Mouse (Mus musculus): Measurements from ENCODE around the gene Gpr89. TPM values are rescaled to one million over a fixed set of nuclear protein-coding genes. Genes with fewer than 3 reads are reported as not detected.

Gpr89 gene
- polyA plus RNA-seq, 1 experiment from 2014 or later = 41.6 TPM

DNA sequence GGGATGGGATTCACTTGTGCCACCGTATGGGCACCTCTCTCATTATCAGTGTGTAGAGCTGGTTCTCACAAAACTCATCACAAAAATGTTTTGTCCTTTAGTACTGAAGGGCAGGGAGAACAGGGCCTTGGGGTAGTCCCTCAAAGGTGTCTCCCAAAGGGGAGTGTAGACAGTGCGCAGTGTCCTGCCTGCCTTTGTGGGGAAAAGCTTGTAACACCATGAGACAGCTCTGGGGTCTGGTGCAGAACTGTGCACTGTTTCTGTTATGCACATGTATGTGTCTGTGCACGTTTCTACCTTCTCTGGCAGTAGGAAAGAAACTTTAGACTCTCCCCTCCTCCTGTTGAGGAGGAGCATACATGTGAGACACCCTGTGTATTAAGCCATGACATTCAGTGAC is 37.3 kb downstream of the Gpr89 start:
- ATAC-seq (replicated peaks; ENCODE audit: insufficient number of reproducible peaks, low FRiP score, low TSS enrichment, low read depth) (no peak), DNase-seq (ENCODE audit: low spot score) (no peak)
- WGBS = 91% methylated on average over 3 of the region's 3 CpGs
- Histone ChIP-seq H3K27ac (replicated peaks; ENCODE audit: low read depth, low read length) (no peak overlapping the region), H3K4me3 (ENCODE audit: low read depth, low read length) (no peak overlapping the region), H3K27me3 (ENCODE audit: control insufficient read depth, insufficient read depth, low read length) (no peaks in the 10 kb centered on the region), H3K9me3 (replicated peaks; ENCODE audit: control insufficient read depth, low read length) (no peaks in the 10 kb centered on the region), H3K36me3 (replicated peaks; ENCODE audit: control insufficient read depth, insufficient read depth, low read depth, low read length) (no peaks in the 10 kb centered on the region; the same call in 1 of the 2 replicates), H3K4me1 (ENCODE audit: control insufficient read depth, insufficient read depth, low read length) (no peaks in the 10 kb centered on the region), H3K9ac (replicated peaks; ENCODE audit: low read length) (no peak overlapping the region), H3K4me2 (ENCODE audit: low read depth, low read length) (no peak overlapping the region)

DNA sequence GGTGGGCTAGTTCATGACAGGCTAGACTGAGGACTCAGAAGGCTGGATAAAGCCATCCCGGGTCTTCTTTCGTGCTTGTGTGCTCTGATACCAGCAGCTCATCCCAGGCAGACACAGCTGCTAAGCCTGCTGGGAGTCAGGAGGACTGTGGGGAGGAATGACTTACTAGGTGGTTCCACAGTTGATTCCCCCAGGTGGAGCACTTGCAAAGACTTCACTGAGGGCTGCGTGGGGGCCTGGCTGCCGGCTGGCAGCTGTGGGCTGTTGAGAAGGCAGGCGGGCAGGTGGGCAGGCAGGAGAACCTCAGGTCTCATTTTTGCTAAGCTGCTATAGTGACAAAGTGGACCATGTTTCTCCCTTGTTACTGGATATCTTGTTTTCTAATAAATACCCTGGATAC is 44.6 kb downstream of the Gpr89 start:
- ATAC-seq (replicated peaks; ENCODE audit: insufficient number of reproducible peaks, low FRiP score, low TSS enrichment, low read depth) = no peak
- Histone ChIP-seq H3K4me2 (ENCODE audit: low read depth, low read length) (no peak overlapping the region), H3K27me3 (ENCODE audit: control insufficient read depth, insufficient read depth, low read length) (no peaks in the 10 kb centered on the region), H3K9ac (replicated peaks; ENCODE audit: low read length) (no peak overlapping the region), H3K9me3 (replicated peaks; ENCODE audit: control insufficient read depth, low read length) (no peaks in the 10 kb centered on the region), H3K4me3 (ENCODE audit: low read depth, low read length) (no peak overlapping the region), H3K36me3 (replicated peaks; ENCODE audit: control insufficient read depth, insufficient read depth, low read depth, low read length) (no peaks in the 10 kb centered on the region), H3K27ac (replicated peaks; ENCODE audit: low read depth, low read length) (no peak overlapping the region), H3K4me1 (ENCODE audit: control insufficient read depth, insufficient read depth, low read length) (no peaks in the 10 kb centered on the region)
- 92% methylated on average over 5 of the region's 5 CpGs for WGBS
- DNase-seq (ENCODE audit: low spot score) = no peak

- H3K4me2 ChIP-seq (ENCODE audit: low read depth, low read length) = no peak overlapping the region
- ATAC-seq (replicated peaks; ENCODE audit: insufficient number of reproducible peaks, low FRiP score, low TSS enrichment, low read depth) (no peak), DNase-seq (ENCODE audit: low spot score) (no peak)
- WGBS = 69% methylated on average over 3 of the region's 3 CpGs
- H3K4me3 ChIP-seq (ENCODE audit: low read depth, low read length) = no peak overlapping the region
- H3K27me3 ChIP-seq (ENCODE audit: control insufficient read depth, insufficient read depth, low read length) = no peaks in the 10 kb centered on the region
- H3K27ac ChIP-seq (replicated peaks; ENCODE audit: low read depth, low read length) = no peak overlapping the region
- H3K9me3 ChIP-seq (replicated peaks; ENCODE audit: control insufficient read depth, low read length) = no peaks in the 10 kb centered on the region
- no peaks in the 10 kb centered on the region for H3K36me3 ChIP-seq (replicated peaks; ENCODE audit: control insufficient read depth, insufficient read depth, low read depth, low read length)
- no peaks in the 10 kb centered on the region for H3K4me1 ChIP-seq (ENCODE audit: control insufficient read depth, insufficient read depth, low read length)
- H3K9ac ChIP-seq (replicated peaks; ENCODE audit: low read length) = no peak overlapping the region
Observed at GRCm38 (mm10) chr3:96855833-96856232, 49.3 kb downstream of the Gpr89 start.

DNA sequence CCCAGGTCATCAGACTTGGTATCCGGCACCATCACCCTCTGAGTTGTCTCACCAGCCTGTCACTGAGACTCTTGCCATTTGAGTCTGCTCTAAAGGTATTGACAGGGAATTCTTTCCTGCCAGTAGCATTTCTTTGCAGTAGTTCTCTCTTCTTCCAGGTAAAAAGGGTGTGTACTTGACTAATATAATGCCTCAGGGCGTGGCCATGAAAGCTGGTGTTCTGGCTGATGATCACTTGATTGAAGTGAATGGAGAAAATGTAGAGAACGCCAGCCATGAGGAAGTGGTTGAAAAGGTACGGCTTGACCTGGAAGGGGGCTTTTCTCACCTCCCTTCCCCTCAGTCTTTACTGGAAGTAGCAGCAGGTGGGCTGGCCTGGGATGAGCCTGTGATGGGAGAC is 50.8 kb downstream of the Gpr89 start:
- H3K27me3 ChIP-seq (ENCODE audit: control insufficient read depth, insufficient read depth, low read length) = no peaks in the 10 kb centered on the region
- 89% methylated on average over 4 of the region's 4 CpGs for whole genome bisulfite sequencing
- no peaks in the 10 kb centered on the region for H3K9me3 ChIP-seq (replicated peaks; ENCODE audit: control insufficient read depth, low read length)
- DNase-seq (ENCODE audit: low spot score) = no peak
- H3K27ac ChIP-seq (replicated peaks; ENCODE audit: low read depth, low read length) = no peak overlapping the region
- H3K4me1 ChIP-seq (ENCODE audit: control insufficient read depth, insufficient read depth, low read length) = no peaks in the 10 kb centered on the region
- H3K9ac ChIP-seq (replicated peaks; ENCODE audit: low read length) = no peak overlapping the region
- no peak overlapping the region for H3K4me3 ChIP-seq (ENCODE audit: low read depth, low read length)
- H3K4me2 ChIP-seq (ENCODE audit: low read depth, low read length) = no peak overlapping the region
- no peak for ATAC-seq (replicated peaks; ENCODE audit: insufficient number of reproducible peaks, low FRiP score, low TSS enrichment, low read depth)
- H3K36me3 ChIP-seq (replicated peaks; ENCODE audit: control insufficient read depth, insufficient read depth, low read depth, low read length) = no peaks in the 10 kb centered on the region

DNA sequence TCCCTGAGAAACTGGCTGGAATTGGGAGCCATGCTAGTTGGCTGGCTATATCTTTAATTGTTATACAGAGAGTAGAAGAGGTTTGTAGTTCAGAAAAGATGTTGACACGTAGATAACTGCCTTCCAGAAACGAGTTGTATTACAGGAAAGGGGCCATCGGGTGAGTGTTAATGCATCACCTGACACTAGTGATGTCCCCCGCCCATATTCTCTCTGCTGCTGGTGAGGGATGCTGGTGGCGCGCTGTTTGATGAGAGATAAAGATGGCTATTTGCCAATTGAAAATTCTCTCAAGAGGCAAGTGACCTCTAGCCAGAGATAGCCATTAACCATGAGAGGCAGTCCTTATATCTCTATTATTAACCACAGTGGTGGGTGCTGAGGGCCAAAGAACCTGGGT is 52.6 kb downstream of the Gpr89 start:
- Histone ChIP-seq H3K9ac (replicated peaks; ENCODE audit: low read length) (no peak overlapping the region), H3K27ac (replicated peaks; ENCODE audit: low read depth, low read length) (no peak overlapping the region), H3K27me3 (ENCODE audit: control insufficient read depth, insufficient read depth, low read length) (no peaks in the 10 kb centered on the region), H3K36me3 (replicated peaks; ENCODE audit: control insufficient read depth, insufficient read depth, low read depth, low read length) (no peaks in the 10 kb centered on the region; the same call in 1 of the 2 replicates), H3K4me3 (ENCODE audit: low read depth, low read length) (no peak overlapping the region), H3K4me2 (ENCODE audit: low read depth, low read length) (no peak overlapping the region), H3K4me1 (ENCODE audit: control insufficient read depth, insufficient read depth, low read length) (no peaks in the 10 kb centered on the region), H3K9me3 (replicated peaks; ENCODE audit: control insufficient read depth, low read length) (no peaks in the 10 kb centered on the region)
- WGBS = 83% methylated on average over 6 of the region's 6 CpGs
- DNase-seq (ENCODE audit: low spot score) (no peak), ATAC-seq (replicated peaks; ENCODE audit: insufficient number of reproducible peaks, low FRiP score, low TSS enrichment, low read depth) (no peak)

- H3K9ac ChIP-seq (replicated peaks; ENCODE audit: low read length) = no peak overlapping the region
- no peak overlapping the region for H3K4me2 ChIP-seq (ENCODE audit: low read depth, low read length)
- ATAC-seq (replicated peaks; ENCODE audit: insufficient number of reproducible peaks, low FRiP score, low TSS enrichment, low read depth) = no peak
- H3K4me3 ChIP-seq (ENCODE audit: low read depth, low read length) = no peak overlapping the region
- H3K9me3 ChIP-seq (replicated peaks; ENCODE audit: control insufficient read depth, low read length) = no peaks in the 10 kb centered on the region
- 86% methylated on average over 2 of the region's 2 CpGs for WGBS
- H3K27ac ChIP-seq (replicated peaks; ENCODE audit: low read depth, low read length) = no peak overlapping the region
- no peak for DNase-seq (ENCODE audit: low spot score)
- no peaks in the 10 kb centered on the region for H3K27me3 ChIP-seq (ENCODE audit: control insufficient read depth, insufficient read depth, low read length)
- H3K4me1 ChIP-seq (ENCODE audit: control insufficient read depth, insufficient read depth, low read length) = no peaks in the 10 kb centered on the region
- no peaks in the 10 kb centered on the region; the same call in 1 of the 2 replicates for H3K36me3 ChIP-seq (replicated peaks; ENCODE audit: control insufficient read depth, insufficient read depth, low read depth, low read length)
Observed at GRCm38 (mm10) chr3:96849168-96849727, 55.9 kb downstream of the Gpr89 start.

DNA sequence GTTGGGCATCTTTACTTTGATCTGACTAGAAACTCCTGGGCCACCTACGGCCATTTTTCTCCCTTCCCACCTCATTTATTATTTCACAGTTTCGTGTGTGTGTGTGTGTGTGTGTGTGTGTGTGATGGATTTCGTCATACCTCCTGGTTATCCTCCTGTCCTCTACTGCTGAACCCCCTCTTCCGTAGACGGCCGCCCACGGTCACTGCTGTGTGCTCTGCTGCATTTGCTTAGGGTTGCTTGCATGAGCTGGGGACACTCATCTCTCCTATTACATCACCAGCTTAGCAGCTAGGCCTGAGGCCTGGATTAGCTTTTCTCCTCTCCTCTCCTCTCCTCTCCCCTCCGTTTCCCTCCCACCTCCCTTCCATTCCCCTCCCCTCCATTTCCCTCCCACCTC is 56.7 kb downstream of the Gpr89 start:
- Histone ChIP-seq H3K36me3 (replicated peaks; ENCODE audit: control insufficient read depth, insufficient read depth, low read depth, low read length) (no peaks in the 10 kb centered on the region; the same call in 1 of the 2 replicates), H3K27ac (replicated peaks; ENCODE audit: low read depth, low read length) (no peak overlapping the region), H3K4me3 (ENCODE audit: low read depth, low read length) (no peak overlapping the region), H3K9ac (replicated peaks; ENCODE audit: low read length) (no peak overlapping the region), H3K9me3 (replicated peaks; ENCODE audit: control insufficient read depth, low read length) (no peaks in the 10 kb centered on the region), H3K4me1 (ENCODE audit: control insufficient read depth, insufficient read depth, low read length) (no peaks in the 10 kb centered on the region), H3K27me3 (ENCODE audit: control insufficient read depth, insufficient read depth, low read length) (no peaks in the 10 kb centered on the region), H3K4me2 (ENCODE audit: low read depth, low read length) (no peak overlapping the region)
- ATAC-seq (replicated peaks; ENCODE audit: insufficient number of reproducible peaks, low FRiP score, low TSS enrichment, low read depth) (no peak), DNase-seq (ENCODE audit: low spot score) (no peak)
- 88% methylated on average over 7 of the region's 8 CpGs for WGBS

DNA sequence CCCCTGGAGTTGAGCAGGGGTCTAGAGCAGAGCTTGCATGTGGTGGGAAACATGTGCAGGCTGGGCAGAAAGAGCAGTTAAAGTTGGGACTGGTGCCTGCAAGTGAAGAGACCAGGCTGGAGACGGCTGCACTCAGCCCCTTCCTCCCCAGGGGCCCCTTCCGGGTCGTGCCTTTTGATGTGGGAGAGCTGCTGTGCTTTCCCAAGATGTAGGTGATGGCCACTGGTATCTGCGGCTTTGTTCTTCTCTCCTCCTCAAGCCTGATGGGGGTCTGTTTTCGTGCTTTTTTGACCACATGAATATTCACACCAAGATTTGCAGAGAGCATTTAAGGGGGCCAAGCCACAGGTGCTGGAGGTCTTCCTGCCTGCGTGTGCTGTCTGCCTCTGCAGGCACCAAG is 57.5 kb downstream of the Gpr89 start:
- 43% methylated on average over 6 of the region's 6 CpGs for whole genome bisulfite sequencing

More for the DNA sequence above, 57.5 kb downstream of the Gpr89 start:
- Histone ChIP-seq H3K4me2 (ENCODE audit: low read depth, low read length) (no peak overlapping the region), H3K9me3 (replicated peaks; ENCODE audit: control insufficient read depth, low read length) (no peaks in the 10 kb centered on the region), H3K36me3 (replicated peaks; ENCODE audit: control insufficient read depth, insufficient read depth, low read depth, low read length) (no peaks in the 10 kb centered on the region; the same call in 1 of the 2 replicates), H3K27me3 (ENCODE audit: control insufficient read depth, insufficient read depth, low read length) (no peaks in the 10 kb centered on the region), H3K4me3 (ENCODE audit: low read depth, low read length) (no peak overlapping the region), H3K27ac (replicated peaks; ENCODE audit: low read depth, low read length) (no peak overlapping the region), H3K9ac (replicated peaks; ENCODE audit: low read length) (no peak overlapping the region), H3K4me1 (ENCODE audit: control insufficient read depth, insufficient read depth, low read length) (no peaks in the 10 kb centered on the region)
- ATAC-seq (replicated peaks; ENCODE audit: insufficient number of reproducible peaks, low FRiP score, low TSS enrichment, low read depth) (no peak), DNase-seq (ENCODE audit: low spot score) (no peak)

Data from embryonic facial prominence, embryonic 11.5 days (tissue).